Mouse (Mus musculus) CH12.LX (cell line): ENCODE results near the gene Muc3. TPM values are rescaled to one million over a fixed set of nuclear protein-coding genes. Genes with fewer than 3 reads are reported as not detected.

Source experiments
- DNase-seq: peaks from one replicate; pipeline ENCODE4 v3.0.0-alpha.2; 2013; ENCODE audit errors: extremely low read depth
- H3K27ac ChIP-seq: 2 replicates; pipeline ENCODE4 v1.5.1; 2012; ENCODE audit warnings: low read depth, mild to moderate bottlenecking, control low read depth, moderate library complexity; ENCODE audit not compliant: insufficient read depth
- H3K27me3 ChIP-seq: replicated peaks from 2 replicates; pipeline ENCODE3; 2012; ENCODE audit warnings: inconsistent platforms
- H3K36me3 ChIP-seq, 2 experiments: replicated peaks in 1 of 2; 2 replicates each; pipeline versions ENCODE3 to v1.6.1; 2012; ENCODE audit warnings: inconsistent platforms in 1 of 2, low read length in 1 of 2, mild to moderate bottlenecking in 1 of 2, mixed read lengths in 1 of 2, moderate library complexity in 1 of 2; ENCODE audit not compliant: control insufficient read depth in 1 of 2, insufficient read depth in 1 of 2
- H3K4me1 ChIP-seq, 2 experiments: 2 replicates each; pipeline ENCODE4 v1.6.1; 2012; ENCODE audit warnings: inconsistent platforms in 1 of 2, moderate library complexity in 1 of 2; ENCODE audit not compliant: insufficient read depth in 2 of 2, control insufficient read depth in 1 of 2
- H3K4me2 ChIP-seq: 2 replicates; pipeline ENCODE4 v1.6.1; 2012; ENCODE audit warnings: low read depth, mild to moderate bottlenecking, control low read depth; ENCODE audit not compliant: poor library complexity, insufficient read depth, severe bottlenecking
- H3K4me3 ChIP-seq, 3 experiments: fragments of 150-350 bp in 1 of 3; sonication (generic) in 1 of 3; replicated peaks in 1 of 3; 2 replicates each; pipeline versions ENCODE3 to v1.5.1; 2011 to 2012; ENCODE audit warnings: low read depth in 2 of 3, low read length in 2 of 3, mild to moderate bottlenecking in 2 of 3, moderate library complexity in 2 of 3, control low read depth in 1 of 3, improper control_type of control experiment in 1 of 3, inconsistent platforms in 1 of 3, mixed read lengths in 1 of 3; ENCODE audit not compliant: poor library complexity in 1 of 3
- H3K79me2 ChIP-seq: replicated peaks from 2 replicates; pipeline ENCODE4 v1.6.1; 2012; ENCODE audit warnings: mild to moderate bottlenecking, moderate library complexity; ENCODE audit not compliant: control insufficient read depth, poor library complexity, insufficient read depth, severe bottlenecking; ENCODE audit errors: extremely low read depth
- H3K9ac ChIP-seq: 2 replicates; pipeline ENCODE4 v1.6.1; 2012; ENCODE audit warnings: low read depth, mild to moderate bottlenecking, control low read depth, moderate library complexity; ENCODE audit not compliant: insufficient read depth
- H3K9me3 ChIP-seq: replicated peaks from 2 replicates; pipeline ENCODE3; 2012; ENCODE audit warnings: low read length, inconsistent platforms, mixed read lengths
- CHD1 ChIP-seq: IDR thresholded peaks from 2 replicates; pipeline ENCODE4 v1.6.1; 2012; ENCODE audit warnings: low read depth, low read length, improper control_type of control experiment, inconsistent platforms
- CTCF ChIP-seq, 2 experiments: IDR thresholded peaks in 1 of 2; conservative IDR thresholded peaks in 1 of 2; 2 replicates each; pipeline ENCODE4 v1.5.1; 2011 to 2012; ENCODE audit warnings: low read depth in 2 of 2, low read length in 2 of 2, improper control_type of control experiment in 1 of 2, inconsistent platforms in 1 of 2, mild to moderate bottlenecking in 1 of 2, moderate library complexity in 1 of 2
- EP300 ChIP-seq: IDR thresholded peaks from 2 replicates; pipeline ENCODE4 v1.6.1; 2011; ENCODE audit warnings: low read length, improper control_type of control experiment
- ETS1 ChIP-seq: conservative IDR thresholded peaks from 2 replicates; pipeline ENCODE4 v1.6.1; 2012; ENCODE audit warnings: low read depth, mild to moderate bottlenecking, inconsistent platforms, low read length, improper control_type of control experiment, moderate library complexity
- IRF4 ChIP-seq: IDR thresholded peaks from 2 replicates; pipeline ENCODE4 v1.6.1; 2014; ENCODE audit warnings: low read depth, mild to moderate bottlenecking, inconsistent platforms, low read length, improper control_type of control experiment
- JUN ChIP-seq: IDR thresholded peaks from 2 replicates; pipeline ENCODE4 v1.6.1; 2011; ENCODE audit warnings: low read depth, mild to moderate bottlenecking, low read length, improper control_type of control experiment, moderate library complexity; ENCODE audit not compliant: insufficient read depth
- JUND ChIP-seq: conservative IDR thresholded peaks from 2 replicates; pipeline ENCODE4 v1.6.1; 2011; ENCODE audit warnings: low read depth, low read length, improper control_type of control experiment
- MAX ChIP-seq: IDR thresholded peaks from 2 replicates; pipeline ENCODE4 v1.6.1; 2011; ENCODE audit warnings: low read length, improper control_type of control experiment
- MXI1 ChIP-seq: IDR thresholded peaks from 2 replicates; pipeline ENCODE4 v1.6.1; 2011; ENCODE audit warnings: mild to moderate bottlenecking, low read depth, low read length, improper control_type of control experiment
- MYC ChIP-seq: IDR thresholded peaks from 2 replicates; pipeline ENCODE4 v1.6.1; 2011; ENCODE audit warnings: low read depth, mild to moderate bottlenecking, improper control_type of control experiment, low read length
- PAX5 ChIP-seq: IDR thresholded peaks from 2 replicates; pipeline ENCODE4 v1.6.1; 2012; ENCODE audit warnings: low read length, inconsistent platforms, mixed read lengths
- RAD21 ChIP-seq: IDR thresholded peaks from 2 replicates; pipeline ENCODE4 v1.6.1; 2011; ENCODE audit warnings: low read depth, mild to moderate bottlenecking, low read length, improper control_type of control experiment, moderate library complexity
- SMC3 ChIP-seq: IDR thresholded peaks from 2 replicates; pipeline ENCODE4 v1.6.1; 2011; ENCODE audit warnings: low read depth, low read length, improper control_type of control experiment
- TBP ChIP-seq: conservative IDR thresholded peaks from 2 replicates; pipeline ENCODE4 v1.6.1; 2011; ENCODE audit warnings: low read depth, low read length, improper control_type of control experiment
- USF2 ChIP-seq: conservative IDR thresholded peaks from 2 replicates; pipeline ENCODE4 v1.6.1; 2011; ENCODE audit warnings: low read depth, low read length, improper control_type of control experiment
- ZC3H11A ChIP-seq: IDR thresholded peaks from 2 replicates; pipeline ENCODE4 v1.6.1; 2012; ENCODE audit warnings: low read depth, mild to moderate bottlenecking, inconsistent platforms, low read length, improper control_type of control experiment
- ZMIZ1 ChIP-seq: IDR thresholded peaks from 2 replicates; pipeline ENCODE4 v1.6.1; 2012; ENCODE audit warnings: low read depth, mild to moderate bottlenecking, inconsistent platforms, low read length, improper control_type of control experiment
- ZNF384 ChIP-seq: IDR thresholded peaks from 2 replicates; pipeline ENCODE4 v1.6.1; 2012; ENCODE audit warnings: low read depth, low read length, improper control_type of control experiment, inconsistent platforms
- dilution Hi-C: fragments of 300-500 bp; cut with MboI; formaldehyde crosslinking; loops from 2 replicates; pipeline ENCODE4 v1.14.3; 2020; ENCODE audit warnings: low sequenced_read_pairs; ENCODE audit not compliant: extremely low pct_unique_long_range_greater_than_20kb, extremely low pct_ligation_motif_present
- in situ Hi-C: fragments of 300-500 bp; cut with MboI; formaldehyde crosslinking; loops from 3 replicates; pipeline ENCODE4 v1.14.3; 2019; ENCODE audit warnings: low sequenced_read_pairs, low pct_ligation_motif_present, low pct_unique_long_range_greater_than_20kb, mixed read lengths
- polyA plus RNA-seq: library from polyadenylated mRNA; unstranded; fragments of >175 nt; gene quantifications from 2 replicates; pipeline ENCODE4 v1.2.1, GENCODE M21; 2012; ENCODE audit warnings: low read depth; ENCODE audit not compliant: insufficient read length
- total RNA-seq, 2 experiments: library from RNA; depleted of rRNA; stranded (reverse); fragments of 300-350 nt in 1 of 2; fragments of >200 nt in 1 of 2; gene quantifications; 2 replicates each; pipeline ENCODE4 v1.2.3; 2012 to 2014

Gene Muc3
- total and polyA plus RNA-seq, 3 experiments = 0.13 TPM; not detected in 2

- Histone ChIP-seq H3K4me1 (no peaks in the 10 kb centered on the region), H3K4me2 (no peak overlapping the region), H3K4me3 (no peak overlapping the region), H3K27me3 (peaks cover 52% of the 10 kb centered on the region), H3K27ac (no peak overlapping the region), H3K9me3 (peaks cover 9% of the 10 kb centered on the region), H3K9ac (no peak overlapping the region), H3K36me3 (no peaks in the 10 kb centered on the region), H3K79me2 (no peaks in the 10 kb centered on the region)
- TF ChIP-seq ETS1 = no peak
- TF ChIP-seq TBP = no peak
- no peak for TF ChIP-seq SMC3
- no peak for TF ChIP-seq MYC
- DNase-seq = no peak
- dilution Hi-C loops (no loop called here), in situ Hi-C loops (no loop called here)
Measured at GRCm38 (mm10) chr5:137138977-137139376, 10.1 kb downstream of the Muc3 start.

- no peak for DNase-seq
- H3K4me3 ChIP-seq = no peak overlapping the region
- H3K9ac ChIP-seq = no peak overlapping the region
- no peaks in the 10 kb centered on the region for H3K36me3 ChIP-seq
- no peaks in the 10 kb centered on the region for H3K79me2 ChIP-seq
- in situ Hi-C loops = no loop called here
- H3K4me1 ChIP-seq = 0 out of 4 replicates have a peak, but pooled peaks cover 0 to 3% of the 10 kb centered on the region in 2 experiments
- no peak overlapping the region for H3K4me2 ChIP-seq
- peaks cover 36% of the 10 kb centered on the region for H3K27me3 ChIP-seq
- TF ChIP-seq MAX (no peak), ETS1 (no peak), IRF4 (no peak), ZNF384 (no peak), ZMIZ1 (no peak), CHD1 (no peak), TBP (no peak), EP300 (no peak), JUN (no peak), JUND (no peak), MXI1 (no peak), PAX5 (no peak)
- TF ChIP-seq, all 38 proteins: peak for 0
- Histone ChIP-seq H3K9me3 (peaks cover 18% of the 10 kb centered on the region), H3K27ac (no peak overlapping the region)
- dilution Hi-C loops = no loop called here
Measured at GRCm38 (mm10) chr5:137134959-137135358, 14.2 kb downstream of the Muc3 start.

- Histone ChIP-seq H3K4me1 (0 out of 4 replicates have a peak, but pooled peaks cover 0 to 3% of the 10 kb centered on the region in 2 experiments), H3K4me3 (no peak overlapping the region), H3K9me3 (peaks cover 24% of the 10 kb centered on the region), H3K79me2 (no peaks in the 10 kb centered on the region), H3K9ac (no peak overlapping the region), H3K4me2 (no peak overlapping the region), H3K27ac (no peak overlapping the region), H3K36me3 (no peaks in the 10 kb centered on the region), H3K27me3 (peaks cover 40% of the 10 kb centered on the region)
- in situ Hi-C loops (no loop called here), dilution Hi-C loops (no loop called here)
- DNase-seq = peak; percentile 41
- no peak for TF ChIP-seq JUND
- peak; percentile 17; the same call in 1 of the 2 replicates for TF ChIP-seq IRF4
- TF ChIP-seq CTCF (conservative IDR thresholded peaks at IDR 0.05 in 1 of 2, IDR thresholded peaks at IDR 0.05 in 1 of 2; ENCODE audit: low read depth in 2 of 2, low read length in 2 of 2) = peak; percentile 70 to 96
- TF ChIP-seq ZC3H11A = peak; percentile 48; the same call in 1 of the 2 replicates
- TF ChIP-seq SMC3 = peak; percentile 90
- TF ChIP-seq RAD21 = peak; percentile 93
- no peak for TF ChIP-seq PAX5
- no peak for TF ChIP-seq MYC
- no peak for TF ChIP-seq USF2
Measured at GRCm38 (mm10) chr5:137131490-137131889, 17.6 kb downstream of the Muc3 start.
